Mouse (Mus musculus): ENCODE measurements around the gene Dhx33. TPM values are rescaled to one million over a fixed set of nuclear protein-coding genes. Genes with fewer than 3 reads are reported as not detected.
A peak's percentile ranks its signal among the peaks of the same experiment; 100 is the strongest.

The Dhx33 gene
- polyA plus RNA-seq, 1 experiment: 16.1 TPM

DNA sequence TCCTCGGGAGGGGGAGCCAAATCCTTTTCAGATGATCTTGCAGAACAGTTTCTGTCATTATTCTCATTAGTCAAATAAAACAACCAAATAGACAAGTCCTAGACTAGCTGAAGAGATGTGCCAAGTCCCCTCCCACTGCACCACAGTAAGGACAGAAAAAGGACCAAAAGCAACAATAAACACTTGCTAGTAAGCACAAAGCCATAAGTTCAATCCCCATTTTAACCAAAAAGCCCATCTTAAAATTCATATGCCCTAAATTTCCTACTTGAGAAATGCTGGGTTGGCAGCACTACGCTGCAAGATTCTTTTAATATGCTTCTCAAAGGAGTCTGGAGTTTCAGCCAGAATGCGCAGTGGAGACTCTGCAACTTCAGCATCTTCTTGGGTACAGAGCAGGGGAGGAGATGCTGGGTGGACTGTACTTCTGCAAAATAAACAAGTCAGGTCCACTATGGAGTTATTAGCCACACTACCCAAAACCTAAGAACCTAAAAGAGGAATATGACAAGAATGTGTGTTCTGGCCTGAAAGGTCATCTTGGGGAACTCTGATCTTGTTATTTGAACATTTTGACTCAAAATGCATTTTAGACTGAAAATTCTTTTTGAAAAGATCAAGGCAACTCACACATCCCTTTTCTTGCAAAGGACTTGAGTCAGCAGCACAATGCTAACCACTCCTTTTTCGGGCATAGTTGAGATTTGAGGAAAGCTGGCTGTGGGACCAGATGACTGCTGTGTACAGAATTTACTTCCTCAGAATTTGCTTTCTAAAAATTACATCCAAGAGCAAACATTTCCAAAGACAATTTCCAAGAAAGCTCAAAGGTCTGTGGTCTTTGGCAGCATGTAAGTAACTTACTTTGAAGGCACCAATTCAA, 59.1 kb downstream of the Dhx33 start:
- TF ChIP-seq POLR2A (IDR thresholded peaks at IDR 0.05; ENCODE audit: control insufficient read depth, low read depth, low read length) (no peak), CTCF (IDR thresholded peaks at IDR 0.05; ENCODE audit: control insufficient read depth, insufficient read depth, insufficient replicate concordance, low read depth, low read length) (no peak)
- peaks cover 1% of the 10 kb centered on the region for H3K36me3 ChIP-seq (ENCODE audit: control insufficient read depth, insufficient read depth, low read length)

DNA sequence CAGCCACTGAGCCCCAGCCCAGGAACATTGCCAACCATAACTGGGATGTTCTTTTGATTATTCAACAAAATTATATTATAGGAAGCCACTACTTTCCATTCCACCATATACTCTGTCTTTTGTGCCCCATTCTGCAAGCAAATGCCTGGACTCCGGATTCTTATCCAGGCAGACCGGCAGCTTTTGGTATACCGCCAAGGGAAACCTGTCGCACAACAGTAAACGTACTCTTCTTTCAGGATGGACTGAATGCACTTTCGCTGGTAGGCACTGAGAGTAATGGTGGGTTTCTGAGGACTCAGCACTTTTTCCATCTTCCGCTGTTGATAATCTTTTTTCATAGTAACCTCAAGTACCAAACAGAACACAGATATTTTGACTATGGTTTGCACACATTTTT, 60.6 kb downstream of the Dhx33 start:
- Histone ChIP-seq H3K4me1 (ENCODE audit: control insufficient read depth, insufficient read depth, low read length) (no peaks in the 10 kb centered on the region), H3K36me3 (ENCODE audit: control insufficient read depth, insufficient read depth, low read length) (peaks cover 1% of the 10 kb centered on the region), H3K27ac (ENCODE audit: control insufficient read depth, insufficient read depth, low read depth, low read length) (no peak overlapping the region), H3K4me3 (ENCODE audit: control insufficient read depth, low read depth, low read length) (no peak overlapping the region), H3K27me3 (ENCODE audit: control insufficient read depth, insufficient read depth, low read length) (no peaks in the 10 kb centered on the region)
- no peak for TF ChIP-seq POLR2A (IDR thresholded peaks at IDR 0.05; ENCODE audit: control insufficient read depth, low read depth, low read length)
- no peak for TF ChIP-seq CTCF (IDR thresholded peaks at IDR 0.05; ENCODE audit: control insufficient read depth, insufficient read depth, insufficient replicate concordance, low read depth, low read length)

More for the DNA sequence above, 59.1 kb downstream of the Dhx33 start:
- Histone ChIP-seq H3K4me3 (ENCODE audit: control insufficient read depth, low read depth, low read length) (no peak overlapping the region), H3K27ac (ENCODE audit: control insufficient read depth, insufficient read depth, low read depth, low read length) (no peak overlapping the region), H3K27me3 (ENCODE audit: control insufficient read depth, insufficient read depth, low read length) (no peaks in the 10 kb centered on the region), H3K4me1 (ENCODE audit: control insufficient read depth, insufficient read depth, low read length) (no peaks in the 10 kb centered on the region)

DNA sequence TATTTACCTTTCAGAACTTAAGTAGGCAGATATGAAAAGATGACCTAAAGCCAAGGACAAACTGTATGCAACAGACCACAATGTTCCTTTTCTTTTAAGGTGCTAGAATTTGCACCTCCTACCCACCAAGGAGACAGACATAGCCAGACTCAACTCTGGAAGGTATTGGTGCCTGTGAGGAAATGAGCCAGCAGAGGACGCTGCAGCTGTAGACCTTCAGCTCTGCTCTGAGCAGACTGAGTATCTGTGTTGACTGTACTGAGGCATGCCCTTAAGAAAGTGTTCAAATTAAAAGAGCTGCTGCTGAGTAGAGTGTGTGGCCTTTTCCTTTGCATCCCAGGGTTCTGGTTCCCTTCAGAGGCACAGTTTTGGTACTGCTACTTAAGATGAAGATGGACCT, 61.6 kb downstream of the Dhx33 start:
- peaks cover 1% of the 10 kb centered on the region for H3K36me3 ChIP-seq (ENCODE audit: control insufficient read depth, insufficient read depth, low read length)
- no peak overlapping the region for H3K4me3 ChIP-seq (ENCODE audit: control insufficient read depth, low read depth, low read length)
- no peak overlapping the region for H3K27ac ChIP-seq (ENCODE audit: control insufficient read depth, insufficient read depth, low read depth, low read length)
- H3K27me3 ChIP-seq (ENCODE audit: control insufficient read depth, insufficient read depth, low read length): no peaks in the 10 kb centered on the region
- no peaks in the 10 kb centered on the region for H3K4me1 ChIP-seq (ENCODE audit: control insufficient read depth, insufficient read depth, low read length)
- TF ChIP-seq CTCF (IDR thresholded peaks at IDR 0.05; ENCODE audit: control insufficient read depth, insufficient read depth, insufficient replicate concordance, low read depth, low read length) (no peak), POLR2A (IDR thresholded peaks at IDR 0.05; ENCODE audit: control insufficient read depth, low read depth, low read length) (no peak)

DNA sequence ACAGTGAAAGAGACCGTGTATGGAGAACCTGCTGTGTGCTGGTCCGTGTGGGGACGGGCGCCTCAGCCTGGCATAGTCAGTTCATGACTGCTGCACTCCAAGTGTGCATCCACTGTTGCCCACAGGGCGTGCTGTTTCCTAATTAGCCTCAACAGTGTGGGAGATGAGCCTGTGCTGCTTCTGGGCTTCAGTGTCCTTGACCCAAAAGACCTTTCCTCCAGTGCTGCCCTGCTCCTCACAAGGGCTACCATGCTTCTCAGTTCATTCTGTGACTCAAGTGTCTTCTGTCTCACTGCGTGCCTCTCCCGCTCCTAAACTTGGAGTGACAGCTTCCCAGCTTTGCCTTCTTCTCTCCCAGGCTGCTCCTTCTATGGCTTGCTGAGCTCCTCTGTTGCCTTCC, 68.9 kb downstream of the Dhx33 start:
- Histone ChIP-seq H3K36me3 (ENCODE audit: control insufficient read depth, insufficient read depth, low read length) (peaks cover 1% of the 10 kb centered on the region; the same call in 1 of the 2 replicates), H3K4me3 (ENCODE audit: control insufficient read depth, low read depth, low read length) (no peak overlapping the region), H3K4me1 (ENCODE audit: control insufficient read depth, insufficient read depth, low read length) (no peaks in the 10 kb centered on the region), H3K27me3 (ENCODE audit: control insufficient read depth, insufficient read depth, low read length) (no peaks in the 10 kb centered on the region), H3K27ac (ENCODE audit: control insufficient read depth, insufficient read depth, low read depth, low read length) (no peak overlapping the region)
- TF ChIP-seq CTCF (IDR thresholded peaks at IDR 0.05; ENCODE audit: control insufficient read depth, insufficient read depth, insufficient replicate concordance, low read depth, low read length): peak; percentile 43; the same call in 1 of the 2 replicates
- TF ChIP-seq POLR2A (IDR thresholded peaks at IDR 0.05; ENCODE audit: control insufficient read depth, low read depth, low read length): no peak

Other genes starting within 250 kb of the Dhx33 start
- 1.2 TPM in 2 replicates for gene Zfp3, start 240.2 kb downstream of the Dhx33 start, polyA plus RNA-seq (2012; rRNA removed)
- gene Scimp, start 191.9 kb downstream of the Dhx33 start, polyA plus RNA-seq (2012; rRNA removed): 0.13 and 0.16 TPM in 2 replicates
- gene Rabep1, start 159.7 kb downstream of the Dhx33 start, polyA plus RNA-seq (2012; rRNA removed): 2.8 and 3.4 TPM in 2 replicates
- 65.4 and 80.9 TPM in 2 replicates for gene Nup88, start 34.5 kb downstream of the Dhx33 start, polyA plus RNA-seq (2012; rRNA removed)
- gene Rpain, start 34.2 kb downstream of the Dhx33 start, polyA plus RNA-seq (2012; rRNA removed): 78.5 and 97.4 TPM in 2 replicates
- 21.9 and 22.1 TPM in 2 replicates for gene C1qbp, start 21.4 kb downstream of the Dhx33 start, polyA plus RNA-seq (2012; rRNA removed)
- 3.5 and 4.7 TPM in 2 replicates for gene Mis12, start 15.2 kb upstream of the Dhx33 start, polyA plus RNA-seq (2012; rRNA removed)
- gene Derl2, start 15.4 kb upstream of the Dhx33 start, polyA plus RNA-seq (2012; rRNA removed): 37.2 and 41.8 TPM in 2 replicates
- 0.24 TPM in 1 of 2 replicates, not detected in the other for gene 6330403K07Rik, start 29.1 kb upstream of the Dhx33 start, polyA plus RNA-seq (2012; rRNA removed)
- not detected in 2 replicates for gene Nlrp1a, start 140.3 kb upstream of the Dhx33 start, polyA plus RNA-seq (2012; rRNA removed)
- 0.05 and 0.21 TPM in 2 replicates for gene Nlrp1b, start 226.3 kb upstream of the Dhx33 start, polyA plus RNA-seq (2012; rRNA removed)

All from testis, adult 2 months (tissue).